Mouse (Mus musculus): ENCODE results near the gene Itih4.

Itih4 gene

DNA sequence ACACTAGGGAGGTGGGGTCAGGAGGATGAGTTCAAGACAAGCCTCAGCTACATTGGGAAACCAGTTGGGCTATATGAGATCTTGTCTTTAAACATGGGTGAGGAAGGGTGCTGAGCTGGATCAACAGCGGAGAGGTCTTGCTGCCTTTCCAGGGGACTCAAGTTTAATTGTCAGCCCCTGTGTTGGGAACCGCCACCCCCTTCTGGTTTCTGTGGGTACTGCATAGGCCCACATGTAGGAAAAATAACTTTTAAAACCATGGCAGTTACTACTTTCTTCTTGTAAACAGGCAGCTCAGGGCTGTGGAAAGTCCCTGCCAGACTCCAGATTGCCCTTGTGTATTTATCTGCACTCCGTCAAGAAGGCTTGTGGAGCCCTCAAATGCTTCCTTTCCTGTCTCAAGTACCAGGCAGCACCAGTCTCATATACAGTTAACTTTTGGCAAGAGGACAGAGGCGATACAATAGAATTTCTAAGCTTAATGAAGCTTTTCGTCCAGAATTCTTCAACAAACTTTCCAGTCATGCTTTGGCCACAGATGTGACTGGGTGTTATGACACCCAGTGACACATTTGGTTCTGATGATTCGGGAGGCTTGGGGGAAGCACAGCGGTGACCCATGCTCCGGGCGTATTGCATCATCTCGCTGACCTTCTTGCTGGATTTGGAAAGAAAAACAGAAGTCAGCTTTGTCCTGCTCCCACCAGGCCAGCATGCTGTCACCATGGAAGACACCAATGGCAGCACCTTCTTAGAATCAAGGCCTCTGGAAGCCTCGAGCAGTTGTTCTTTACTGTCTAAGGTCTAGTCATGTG is 57.8 kb downstream of the Itih4 start:
- peak; percentile 82 to 84 for DNase-seq

DNA sequence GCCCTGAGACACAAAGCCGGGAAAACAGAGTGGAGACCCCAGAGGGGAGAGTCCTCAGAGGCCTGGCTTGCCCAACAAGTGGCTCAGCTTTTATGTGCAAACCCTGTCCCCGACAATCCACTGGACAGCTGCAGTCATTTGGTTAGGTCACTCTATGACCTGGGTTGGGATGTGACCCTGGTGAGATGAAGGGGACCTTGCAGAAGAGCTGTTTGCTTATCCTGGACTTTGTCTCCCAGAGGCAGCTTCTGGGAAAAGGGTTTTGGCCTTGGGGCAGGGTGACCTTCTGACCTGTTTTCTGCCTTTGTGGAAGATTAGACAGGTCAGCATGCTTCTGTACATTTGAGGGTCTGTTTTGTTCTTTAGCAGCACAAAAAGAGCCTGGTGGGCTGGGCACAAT is 58.5 kb downstream of the Itih4 start:
- no peak for DNase-seq

DNA sequence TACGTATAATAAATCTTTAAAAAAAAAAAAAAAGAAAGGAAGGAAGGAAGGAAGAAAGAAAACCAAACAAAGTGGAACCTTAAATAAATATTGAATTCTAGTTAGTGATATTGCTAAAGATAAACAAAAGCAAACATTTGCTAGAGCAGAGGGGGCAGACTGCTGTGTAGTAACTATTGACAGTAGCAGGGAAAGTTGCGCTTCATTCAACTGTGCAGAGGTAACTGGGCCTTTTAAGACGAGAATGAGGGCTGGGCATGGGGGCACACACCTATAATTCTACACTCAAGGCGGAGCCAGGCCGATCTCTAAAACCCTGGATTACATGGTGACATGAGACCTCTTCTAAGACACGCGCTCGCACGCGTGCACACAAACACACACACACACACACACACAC is 63.7 kb downstream of the Itih4 start:
- DNase-seq = no peak

DNA sequence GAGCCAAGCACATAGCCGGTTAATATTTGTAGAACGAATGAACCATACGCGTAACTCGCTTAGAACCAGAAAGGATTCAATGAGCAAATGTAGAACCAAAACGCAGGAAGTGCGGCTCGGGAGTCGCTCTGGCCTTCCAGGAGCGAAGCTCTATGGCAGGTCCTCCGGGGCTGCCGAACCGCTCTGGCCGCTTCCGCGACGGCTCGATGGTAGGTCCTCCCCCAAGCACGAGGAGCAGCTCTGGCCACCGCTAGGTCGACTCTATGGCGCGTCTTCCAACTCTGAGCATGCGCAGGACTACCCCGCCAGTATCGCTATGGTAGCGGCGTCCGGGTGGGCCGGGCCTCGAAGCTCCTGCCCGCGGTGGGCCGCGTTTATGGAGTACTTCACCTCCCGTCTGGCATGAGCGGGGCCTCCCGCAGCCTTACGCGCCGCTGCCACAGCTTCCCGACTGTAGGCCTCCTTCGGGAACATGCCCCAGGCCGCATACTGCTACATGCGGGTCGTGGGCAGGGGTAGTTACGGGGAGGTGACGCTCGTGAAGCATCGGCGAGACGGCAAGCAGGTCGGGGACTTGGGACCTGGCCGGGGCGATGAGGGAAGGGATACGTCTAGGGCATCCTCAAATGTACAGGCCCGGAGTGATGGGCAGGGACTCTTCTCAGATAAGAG is 65.0 kb downstream of the Itih4 start, which contains the start of gene Nek4:
TSS of gene Nek4 (plus strand) at position 224 of the 672 bp plus-strand sequence.
- peak; percentile 97 to 98 for DNase-seq

Measured in lung, adult 18-20 months (tissue).